Mouse (Mus musculus) embryonic fibroblast, embryonic 13.5 days (primary cell): Measurements from ENCODE around the gene Clec4g.

Source experiments
- CTCF ChIP-seq: IDR thresholded peaks from 2 replicates; pipeline ENCODE4 v1.5.1; 2011; ENCODE audit warnings: mild to moderate bottlenecking, control low read depth, low read length, moderate library complexity, borderline replicate concordance; ENCODE audit not compliant: insufficient read depth
- POLR2A ChIP-seq: IDR thresholded peaks from 2 replicates; pipeline ENCODE4 v1.6.1; 2011; ENCODE audit warnings: low read depth, mild to moderate bottlenecking, control low read depth, low read length, moderate library complexity

DNA sequence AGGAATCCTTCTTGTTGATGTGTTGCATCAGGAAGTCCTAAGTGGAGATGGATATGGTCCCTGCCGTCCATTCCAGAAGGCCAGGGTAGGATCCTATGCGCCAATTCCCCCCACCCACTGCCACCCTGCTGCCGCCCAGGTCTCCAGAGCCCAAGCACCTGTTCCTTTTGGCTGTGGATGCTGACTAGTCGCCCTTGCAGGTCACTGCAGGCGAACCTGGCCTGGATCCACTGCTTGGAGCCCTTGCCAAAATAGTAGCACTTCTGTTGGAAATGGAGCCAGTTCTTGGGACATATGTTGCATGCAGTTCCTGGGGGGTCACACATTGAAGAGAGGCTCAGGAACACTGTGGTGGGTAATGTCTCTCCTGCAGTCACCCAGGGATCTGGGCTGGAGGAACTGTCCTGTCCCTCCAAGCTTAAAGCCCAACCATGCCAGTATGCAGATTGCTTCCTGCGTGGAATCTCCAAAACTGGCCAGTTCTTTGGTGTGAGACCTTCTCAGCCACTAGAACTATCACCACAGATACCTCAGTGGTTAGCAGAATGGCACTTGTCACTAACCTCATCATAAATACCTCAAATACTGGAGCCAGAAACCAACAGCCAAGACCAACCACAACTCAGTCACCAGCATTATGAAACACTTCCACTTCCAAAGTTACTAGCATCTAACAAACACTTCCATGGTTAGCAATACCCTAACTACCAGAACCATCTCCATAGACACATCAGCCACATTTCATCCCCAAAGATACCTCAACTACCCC is 36.9 kb downstream of the Clec4g start:
- no peak for TF ChIP-seq POLR2A
- no peak for TF ChIP-seq CTCF
